Mouse (Mus musculus): ENCODE measurements around the gene Sdhc. TPM values are rescaled to one million over a fixed set of nuclear protein-coding genes. Genes with fewer than 3 reads are reported as not detected.

Sdhc gene
- polyA plus RNA-seq, 1 experiment, result 72.1 TPM

GRCm38 (mm10) chr1:171190832-171191231 lies 40.4 kb upstream of the Sdhc start:
- Histone ChIP-seq H3K4me1 (ENCODE audit: control insufficient read depth, insufficient read depth, low read length) (no peaks in the 10 kb centered on the region), H3K27ac (ENCODE audit: control insufficient read depth, insufficient read depth, low read depth, low read length, poor library complexity) (no peak overlapping the region), H3K4me3 (replicated peaks; ENCODE audit: control insufficient read depth, low read depth, low read length) (no peak overlapping the region)
- TF ChIP-seq CTCF (IDR thresholded peaks at IDR 0.05; ENCODE audit: control insufficient read depth, insufficient read depth, low read length) (no peak), POLR2A (IDR thresholded peaks at IDR 0.05; ENCODE audit: borderline replicate concordance, control insufficient read depth, low read depth, low read length) (no peak)
- WGBS, result 87% methylated on average over 9 of the region's 9 CpGs

- Histone ChIP-seq H3K4me3 (replicated peaks; ENCODE audit: control insufficient read depth, low read depth, low read length) (no peak overlapping the region), H3K4me1 (ENCODE audit: control insufficient read depth, insufficient read depth, low read length) (no peaks in the 10 kb centered on the region), H3K27ac (ENCODE audit: control insufficient read depth, insufficient read depth, low read depth, low read length, poor library complexity) (no peak overlapping the region)
- TF ChIP-seq POLR2A (IDR thresholded peaks at IDR 0.05; ENCODE audit: borderline replicate concordance, control insufficient read depth, low read depth, low read length), result no peak
- TF ChIP-seq CTCF (IDR thresholded peaks at IDR 0.05; ENCODE audit: control insufficient read depth, insufficient read depth, low read length), result no peak
- WGBS, result 72% methylated on average over 14 of the region's 14 CpGs
Observed at GRCm38 (mm10) chr1:171189476-171190114, 39.2 kb upstream of the Sdhc start.

DNA sequence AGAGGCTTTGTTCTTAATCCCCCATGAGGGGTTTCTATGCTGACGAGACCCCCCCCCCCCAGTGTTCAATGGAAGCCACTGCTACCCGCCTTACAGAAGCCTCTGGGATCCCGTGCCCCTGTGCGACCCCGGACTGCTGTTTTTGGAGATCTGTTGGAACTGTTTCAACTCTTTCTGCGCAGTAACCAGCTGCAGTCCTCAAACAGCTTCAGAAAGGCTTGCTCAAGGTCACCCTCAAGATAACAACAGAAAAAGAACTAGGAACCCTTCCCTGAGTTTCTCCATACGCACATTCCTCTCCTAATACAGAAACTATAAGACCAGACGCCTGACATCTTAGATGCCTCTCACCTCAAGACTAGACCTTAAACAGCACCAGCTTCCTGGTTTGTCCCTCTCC lies 38.6 kb upstream of the Sdhc start:
- 63% methylated on average over 8 of the region's 8 CpGs for WGBS
- no peak overlapping the region for H3K27ac ChIP-seq (ENCODE audit: control insufficient read depth, insufficient read depth, low read depth, low read length, poor library complexity)
- H3K4me3 ChIP-seq (replicated peaks; ENCODE audit: control insufficient read depth, low read depth, low read length), result no peak overlapping the region
- no peaks in the 10 kb centered on the region for H3K4me1 ChIP-seq (ENCODE audit: control insufficient read depth, insufficient read depth, low read length)
- TF ChIP-seq CTCF (IDR thresholded peaks at IDR 0.05; ENCODE audit: control insufficient read depth, insufficient read depth, low read length) (no peak), POLR2A (IDR thresholded peaks at IDR 0.05; ENCODE audit: borderline replicate concordance, control insufficient read depth, low read depth, low read length) (no peak)

GRCm38 (mm10) chr1:171187851-171188700 lies 37.7 kb upstream of the Sdhc start:
- 14% methylated on average over 13 of the region's 13 CpGs for WGBS
- no peak overlapping the region for H3K27ac ChIP-seq (ENCODE audit: control insufficient read depth, insufficient read depth, low read depth, low read length, poor library complexity)
- TF ChIP-seq POLR2A (IDR thresholded peaks at IDR 0.05; ENCODE audit: borderline replicate concordance, control insufficient read depth, low read depth, low read length), result no peak
- no peak for TF ChIP-seq CTCF (IDR thresholded peaks at IDR 0.05; ENCODE audit: control insufficient read depth, insufficient read depth, low read length)
- H3K4me3 ChIP-seq (replicated peaks; ENCODE audit: control insufficient read depth, low read depth, low read length), result no peak overlapping the region
- no peaks in the 10 kb centered on the region; the same call in 1 of the 2 replicates for H3K4me1 ChIP-seq (ENCODE audit: control insufficient read depth, insufficient read depth, low read length)

DNA sequence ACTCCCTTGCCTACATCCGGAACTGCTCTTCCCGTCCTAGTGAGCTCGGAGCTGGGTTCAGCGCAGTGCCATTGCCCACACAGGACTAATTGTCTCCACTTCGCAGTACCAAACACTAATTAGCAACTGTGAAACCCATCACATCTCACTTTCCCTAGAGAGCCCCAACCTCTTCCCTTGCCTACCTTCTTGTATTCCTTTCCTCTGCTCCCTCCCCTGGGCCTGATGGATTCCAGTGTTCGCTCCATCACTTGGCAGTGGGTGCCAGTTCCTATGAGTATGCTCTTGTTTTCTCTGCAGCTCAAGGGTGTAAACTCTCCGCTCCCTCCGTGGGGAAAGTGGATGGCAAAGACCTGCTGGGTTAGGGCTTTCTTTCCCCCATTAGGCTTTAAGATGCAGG lies 35.3 kb upstream of the Sdhc start:
- WGBS, result 81% methylated on average over 8 of the region's 8 CpGs
- no peak overlapping the region for H3K4me3 ChIP-seq (replicated peaks; ENCODE audit: control insufficient read depth, low read depth, low read length)
- TF ChIP-seq CTCF (IDR thresholded peaks at IDR 0.05; ENCODE audit: control insufficient read depth, insufficient read depth, low read length) (no peak), POLR2A (IDR thresholded peaks at IDR 0.05; ENCODE audit: borderline replicate concordance, control insufficient read depth, low read depth, low read length) (no peak)
- no peak overlapping the region for H3K27ac ChIP-seq (ENCODE audit: control insufficient read depth, insufficient read depth, low read depth, low read length, poor library complexity)
- H3K4me1 ChIP-seq (ENCODE audit: control insufficient read depth, insufficient read depth, low read length), result no peaks in the 10 kb centered on the region; the same call in 1 of the 2 replicates

GRCm38 (mm10) chr1:171184314-171184713 lies 33.9 kb upstream of the Sdhc start:
- no peak overlapping the region for H3K27ac ChIP-seq (ENCODE audit: control insufficient read depth, insufficient read depth, low read depth, low read length, poor library complexity)
- H3K4me3 ChIP-seq (replicated peaks; ENCODE audit: control insufficient read depth, low read depth, low read length), result no peak overlapping the region
- TF ChIP-seq POLR2A (IDR thresholded peaks at IDR 0.05; ENCODE audit: borderline replicate concordance, control insufficient read depth, low read depth, low read length) (no peak), CTCF (IDR thresholded peaks at IDR 0.05; ENCODE audit: control insufficient read depth, insufficient read depth, low read length) (no peak)
- no peaks in the 10 kb centered on the region; the same call in 1 of the 2 replicates for H3K4me1 ChIP-seq (ENCODE audit: control insufficient read depth, insufficient read depth, low read length)
- WGBS, result under 1% methylated on average over 7 of the region's 7 CpGs

- TF ChIP-seq POLR2A (IDR thresholded peaks at IDR 0.05; ENCODE audit: borderline replicate concordance, control insufficient read depth, low read depth, low read length) (no peak), CTCF (IDR thresholded peaks at IDR 0.05; ENCODE audit: control insufficient read depth, insufficient read depth, low read length) (no peak)
- WGBS, result 9% methylated on average over 3 of the region's 3 CpGs
- Histone ChIP-seq H3K27ac (ENCODE audit: control insufficient read depth, insufficient read depth, low read depth, low read length, poor library complexity) (no peak overlapping the region), H3K4me1 (ENCODE audit: control insufficient read depth, insufficient read depth, low read length) (no peaks in the 10 kb centered on the region; the same call in 1 of the 2 replicates), H3K4me3 (replicated peaks; ENCODE audit: control insufficient read depth, low read depth, low read length) (no peak overlapping the region)
Observed at GRCm38 (mm10) chr1:171183620-171184019, 33.2 kb upstream of the Sdhc start.

GRCm38 (mm10) chr1:171183025-171183424 lies 32.6 kb upstream of the Sdhc start:
- no peak overlapping the region for H3K27ac ChIP-seq (ENCODE audit: control insufficient read depth, insufficient read depth, low read depth, low read length, poor library complexity)
- WGBS, result 78% methylated on average over 3 of the region's 3 CpGs
- no peak overlapping the region for H3K4me3 ChIP-seq (replicated peaks; ENCODE audit: control insufficient read depth, low read depth, low read length)
- H3K4me1 ChIP-seq (ENCODE audit: control insufficient read depth, insufficient read depth, low read length), result no peaks in the 10 kb centered on the region; the same call in 1 of the 2 replicates
- no peak for TF ChIP-seq POLR2A (IDR thresholded peaks at IDR 0.05; ENCODE audit: borderline replicate concordance, control insufficient read depth, low read depth, low read length)
